Mouse (Mus musculus): ENCODE measurements at regions not wholly inside any gene's neighbourhood (a gene's known extent, or its start where the extent isn't known, plus 50 kb on each side); places are given as distances from the start of the nearest gene placed in this dataset.

DNA sequence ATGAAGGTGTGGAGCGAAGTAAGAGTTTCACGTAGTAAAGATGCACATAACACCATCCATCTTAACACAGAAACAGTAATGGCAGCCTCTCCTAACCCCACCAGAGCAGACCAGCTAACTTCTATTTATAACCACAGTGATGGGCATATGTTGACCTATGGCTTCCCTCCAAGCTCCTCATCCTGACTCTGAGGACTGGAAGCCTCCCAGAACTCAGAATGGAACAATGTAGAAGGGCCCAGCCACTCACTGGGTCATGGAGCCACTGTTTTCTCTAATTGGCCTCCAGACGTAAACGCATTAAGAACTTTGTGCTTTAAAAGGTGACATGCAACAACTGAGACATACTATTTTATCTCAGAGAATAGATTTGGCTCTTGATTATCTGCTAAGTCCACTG lies 77.0 kb downstream of the Irs2 start:
- ATAC-seq = no peak

DNA sequence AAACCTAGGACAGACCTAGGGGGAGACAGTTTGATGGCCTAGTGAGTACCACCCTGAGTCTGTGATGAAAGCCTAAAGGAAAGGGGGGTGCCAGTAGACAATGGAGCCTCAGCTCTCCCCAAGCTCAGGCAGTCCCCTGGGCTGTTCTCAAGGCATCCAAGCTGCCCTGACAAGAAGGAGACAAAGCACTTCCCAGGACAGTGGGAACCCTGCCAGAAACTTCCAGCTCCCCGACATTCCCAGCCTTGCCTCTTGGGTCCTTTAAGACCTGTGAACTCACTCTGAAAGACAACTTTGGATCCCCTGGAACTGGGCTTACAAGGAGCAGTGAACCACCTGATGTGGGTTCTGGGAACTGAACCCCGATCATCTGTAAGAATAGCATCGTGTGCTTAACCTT lies 79.4 kb downstream of the Irs2 start:
- no peak for ATAC-seq

DNA sequence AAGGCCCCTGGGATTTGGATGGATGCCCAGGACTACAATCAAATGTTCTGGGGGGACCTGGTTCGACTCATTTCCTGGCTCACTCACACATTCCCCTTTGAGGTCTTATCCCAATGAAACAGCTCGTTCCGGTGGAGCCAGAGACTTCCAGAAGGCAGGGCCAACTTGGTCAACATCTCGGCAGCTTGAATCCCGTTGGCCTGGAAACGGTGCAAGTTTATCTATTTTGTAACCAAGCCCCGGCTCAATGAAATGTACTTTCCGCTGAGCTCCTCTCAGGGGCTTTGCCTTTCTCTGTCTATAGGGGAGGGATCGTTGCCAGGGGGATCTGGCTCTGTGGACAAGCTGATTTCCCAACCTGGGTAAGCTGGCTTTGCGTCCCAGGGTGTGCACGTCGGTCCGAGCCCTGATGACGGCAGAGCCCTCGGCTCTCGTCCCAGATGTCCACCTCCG lies 79.9 kb downstream of the Irs2 start:
- no peak for ATAC-seq

DNA sequence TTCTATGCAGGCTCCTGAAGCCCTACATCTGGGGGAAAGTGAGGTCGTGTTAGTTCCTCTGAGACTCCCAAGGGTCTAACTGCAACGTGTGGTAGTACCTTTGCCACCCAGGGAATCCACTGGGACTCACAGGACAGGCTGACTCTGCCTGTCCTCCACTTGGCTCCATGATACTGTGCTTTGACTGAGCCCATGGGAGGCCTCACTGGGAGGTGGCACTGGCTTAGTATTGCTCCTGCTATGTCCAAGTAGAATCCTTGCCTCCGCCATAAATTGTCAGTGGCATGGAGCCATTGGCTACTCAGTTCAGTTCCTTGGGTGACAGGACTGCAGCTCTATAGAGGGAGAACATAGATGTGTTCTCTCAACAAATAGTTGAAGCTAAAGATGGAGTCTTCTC lies 81.1 kb downstream of the Irs2 start:
- no peak for ATAC-seq

DNA sequence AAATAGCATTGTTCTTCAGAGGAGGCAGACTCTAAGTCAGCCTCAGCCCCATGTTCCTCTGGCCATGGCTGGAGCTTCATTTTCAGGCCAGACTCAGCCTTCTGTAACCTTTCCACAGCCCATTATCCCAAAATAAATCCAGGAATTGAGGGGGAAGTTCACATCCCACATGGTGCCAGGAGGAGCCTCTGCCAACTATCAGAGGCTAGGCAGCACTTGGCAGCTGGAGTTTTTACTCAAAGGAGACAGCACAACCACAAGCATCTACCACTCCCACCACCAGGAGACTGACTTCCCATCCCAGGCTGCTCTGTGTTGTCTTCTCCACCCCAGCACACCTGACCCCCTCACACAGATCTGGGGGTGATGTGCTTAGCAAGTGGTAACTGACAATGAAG lies 81.7 kb downstream of the Irs2 start:
- no peak for ATAC-seq

DNA sequence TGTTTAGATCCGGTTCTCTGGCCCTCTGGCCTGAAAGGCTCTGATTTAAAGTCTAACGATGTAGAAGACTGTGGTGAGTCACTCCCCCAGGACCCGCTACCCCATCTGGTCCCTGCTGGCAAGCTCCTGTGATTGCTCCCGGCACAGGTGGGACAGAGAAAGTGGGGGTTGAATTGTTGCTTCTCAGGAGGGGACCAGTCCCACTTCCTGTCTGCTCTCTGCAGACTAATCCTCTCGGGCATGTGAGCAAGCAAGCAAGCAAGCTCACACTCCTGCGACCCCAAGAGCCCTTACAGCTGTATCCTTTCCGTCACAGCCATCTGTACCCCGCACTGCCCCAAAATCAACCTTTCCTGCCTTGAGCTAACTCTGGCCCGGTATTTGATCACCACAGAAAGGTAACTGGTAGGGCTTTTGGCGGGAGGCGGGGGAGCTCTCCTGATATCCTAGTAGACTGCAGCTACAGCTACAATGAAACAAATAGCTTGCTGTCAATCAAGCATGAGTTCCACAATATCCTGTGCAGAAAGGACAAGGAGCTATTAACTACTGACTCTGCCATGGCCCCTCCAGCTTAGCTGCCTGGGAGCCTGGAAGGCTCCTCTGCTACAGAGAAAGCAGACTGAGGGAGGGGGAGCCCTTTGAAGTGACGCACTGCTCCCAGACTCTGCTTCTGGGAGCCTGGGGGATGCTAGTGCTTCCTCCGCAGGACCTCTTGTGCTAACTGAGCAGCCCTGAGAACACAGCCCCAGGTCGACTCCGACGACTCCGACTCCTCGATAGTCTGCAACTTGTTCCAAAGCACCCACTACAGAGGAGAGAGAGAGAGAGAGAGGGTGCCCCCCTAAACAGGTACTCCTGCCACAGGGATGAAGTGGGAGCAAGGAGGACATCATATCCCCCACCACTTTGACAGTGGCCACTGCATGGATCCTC lies 82.4 kb downstream of the Irs2 start:
- peak; percentile 30 for ATAC-seq

DNA sequence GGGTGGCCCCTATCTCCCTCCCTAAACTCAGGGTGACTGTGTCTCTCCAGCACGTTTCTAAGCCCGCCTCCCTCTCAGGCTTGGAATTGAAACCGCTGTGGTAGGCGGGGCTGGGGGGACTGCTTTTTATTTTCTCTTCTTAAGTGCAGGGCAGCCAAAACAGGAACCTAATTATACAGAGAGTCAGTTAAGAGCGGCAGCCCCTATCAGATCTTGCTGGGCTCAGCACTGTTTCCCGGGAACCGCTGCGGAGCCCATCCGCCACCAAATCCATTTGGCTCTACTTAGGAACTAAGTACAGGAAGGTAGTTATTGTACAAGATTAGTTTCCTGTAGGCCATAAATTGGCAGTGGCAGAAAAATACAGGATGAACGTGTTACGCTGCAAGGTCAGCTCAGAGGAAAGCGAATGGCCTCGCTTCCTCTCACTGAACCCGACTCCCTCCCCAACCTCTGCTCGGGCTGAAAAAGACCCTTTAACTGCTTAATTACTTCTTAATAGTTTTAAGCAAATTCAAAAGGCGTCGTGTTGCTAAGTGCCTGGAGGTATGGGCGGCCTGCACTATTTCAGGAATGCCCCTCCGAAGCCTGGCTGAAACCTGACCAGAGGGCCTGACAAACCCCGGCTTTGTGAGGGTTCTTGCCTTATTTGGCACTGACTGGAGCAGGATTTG lies 83.6 kb downstream of the Irs2 start:
- ATAC-seq = peak; percentile 74

DNA sequence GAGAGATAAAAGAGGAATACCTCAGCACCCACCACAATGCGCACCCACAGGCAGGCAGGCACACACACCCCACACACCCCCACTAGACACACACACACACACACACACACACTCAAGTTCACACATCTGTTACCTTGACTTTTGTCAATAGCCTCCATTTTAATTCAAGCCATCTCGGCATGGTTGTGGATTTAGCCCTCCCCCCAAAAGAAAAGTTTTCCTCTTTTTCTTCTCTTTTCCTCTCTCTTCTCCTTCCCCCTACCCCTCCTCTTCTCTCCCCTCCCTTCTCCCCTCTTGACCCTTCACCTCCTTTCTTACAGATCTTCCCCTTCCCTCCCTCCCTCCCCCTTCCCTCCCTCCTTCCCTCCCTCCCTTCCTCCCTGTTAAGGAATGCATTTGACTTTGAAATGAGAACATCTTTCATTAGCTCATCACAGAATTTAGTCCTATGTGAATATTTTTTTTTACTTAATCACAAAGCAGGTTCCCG lies 84.2 kb downstream of the Irs2 start:
- no peak for ATAC-seq

DNA sequence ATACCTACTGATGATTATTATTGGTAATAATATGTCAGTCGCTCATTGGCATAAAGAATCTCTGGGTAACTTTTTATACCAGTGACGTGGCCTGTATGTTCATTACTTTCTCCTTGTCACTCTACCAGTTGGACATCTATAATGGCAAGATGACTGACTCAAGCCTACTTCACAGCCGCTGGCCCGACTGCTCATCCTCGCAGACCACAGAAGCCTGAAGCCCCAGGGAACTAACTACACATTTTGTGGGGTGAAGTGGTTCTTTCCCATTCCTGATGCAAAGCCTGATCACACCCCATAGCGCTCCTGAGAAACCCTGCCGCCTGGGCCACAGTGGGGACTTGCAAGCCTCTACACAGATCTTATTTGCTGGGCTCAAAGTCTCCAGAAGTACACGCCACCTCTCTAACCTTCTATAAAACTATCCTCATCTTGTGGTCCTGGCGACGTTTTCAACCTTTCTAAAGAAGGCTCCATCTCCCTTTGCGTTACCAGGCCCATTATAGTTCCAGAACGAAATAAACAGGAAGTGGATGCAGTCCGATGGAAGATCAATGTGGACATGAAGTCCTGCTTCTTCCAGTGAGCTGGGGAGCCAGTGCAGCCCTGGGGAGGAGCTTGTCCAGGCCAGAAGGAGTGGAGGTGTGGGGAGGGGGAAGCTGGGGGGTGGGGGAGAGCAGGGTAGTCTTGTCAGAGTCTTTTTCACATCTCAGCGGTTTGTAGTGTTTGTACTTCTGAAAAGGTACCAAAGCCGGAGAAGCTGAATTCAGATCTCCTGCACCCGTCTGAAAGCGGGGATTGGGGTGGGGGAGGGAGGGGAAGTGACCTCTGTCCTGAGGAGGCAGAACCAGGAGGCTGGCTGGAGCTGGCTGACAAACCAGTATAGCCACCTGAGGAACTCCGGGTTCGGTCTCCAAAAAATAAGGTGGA lies 84.9 kb downstream of the Irs2 start:
- no peak for ATAC-seq

DNA sequence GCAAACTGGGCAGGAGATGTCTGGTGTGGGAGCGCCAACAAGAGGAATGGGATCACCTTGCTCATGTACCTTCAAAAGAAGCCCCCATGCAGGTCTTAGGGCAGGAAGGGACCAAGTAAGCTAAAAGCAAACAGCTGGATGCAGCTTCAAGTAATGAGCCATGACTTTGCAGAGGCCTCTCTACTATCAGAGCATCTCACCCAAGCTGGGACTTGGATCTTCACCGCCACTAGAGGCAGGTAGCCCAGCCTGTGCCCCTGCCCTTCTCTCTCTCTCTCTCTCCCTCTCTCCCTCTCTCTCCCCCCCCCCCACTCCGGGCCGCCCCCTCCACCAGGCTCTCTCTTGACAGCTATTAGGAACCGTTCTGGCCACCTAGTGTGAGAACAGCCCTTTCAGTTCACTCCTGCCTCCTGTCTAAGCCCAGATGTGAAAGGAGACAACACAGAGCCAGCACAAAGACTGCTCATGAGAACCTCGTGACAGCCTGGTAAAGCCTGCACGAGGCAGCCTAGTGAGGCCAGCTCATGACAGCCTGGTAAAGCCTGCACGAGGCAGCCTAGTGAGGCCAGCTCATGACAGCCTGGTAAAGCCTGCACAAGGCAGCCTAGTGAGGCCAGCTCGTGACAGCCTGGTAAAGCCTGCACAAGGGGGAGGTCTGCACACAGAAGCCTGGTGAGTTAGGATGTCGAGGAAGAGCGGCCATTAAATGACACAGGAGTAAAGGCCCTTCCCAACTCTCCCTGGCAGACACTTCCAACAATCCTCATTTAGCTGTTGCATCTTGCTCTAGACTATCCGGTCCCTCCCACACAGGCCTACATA lies 85.8 kb downstream of the Irs2 start:
- no peak for ATAC-seq

DNA sequence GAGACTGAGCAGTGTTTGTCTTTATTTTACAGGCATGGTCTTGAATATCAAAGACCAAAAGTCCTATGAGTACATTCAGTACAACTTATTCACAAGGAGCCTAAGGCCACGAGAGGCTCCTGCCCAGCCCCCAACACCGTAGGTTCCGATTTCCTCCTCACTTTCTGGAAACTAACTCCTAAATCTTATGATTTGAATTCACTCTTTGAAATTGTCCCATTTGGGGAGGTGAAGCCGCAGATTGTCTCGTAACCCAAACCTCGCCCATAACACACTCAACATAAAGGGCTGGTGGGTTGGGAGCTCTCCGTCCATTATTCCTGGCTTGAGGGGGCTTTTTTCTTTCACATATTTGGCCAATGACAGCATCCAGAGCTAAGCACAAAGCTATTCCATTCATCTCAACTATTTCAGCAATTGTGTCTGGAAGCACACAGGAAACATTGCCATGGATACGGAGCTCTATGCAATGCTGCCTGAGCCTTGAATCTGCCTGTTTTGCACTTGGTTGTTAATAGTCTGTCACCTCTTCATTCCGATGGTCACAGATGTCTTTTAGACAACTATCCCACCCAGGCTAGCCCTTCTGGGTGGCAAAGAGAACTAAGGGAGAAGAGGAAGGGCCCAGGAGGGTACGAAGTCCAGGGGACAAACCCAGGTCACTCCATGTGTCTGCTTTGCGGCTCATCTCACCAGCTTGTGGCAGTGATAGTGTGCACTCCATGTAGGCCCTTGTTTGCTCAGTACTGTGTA lies 86.6 kb downstream of the Irs2 start:
- ATAC-seq = no peak

DNA sequence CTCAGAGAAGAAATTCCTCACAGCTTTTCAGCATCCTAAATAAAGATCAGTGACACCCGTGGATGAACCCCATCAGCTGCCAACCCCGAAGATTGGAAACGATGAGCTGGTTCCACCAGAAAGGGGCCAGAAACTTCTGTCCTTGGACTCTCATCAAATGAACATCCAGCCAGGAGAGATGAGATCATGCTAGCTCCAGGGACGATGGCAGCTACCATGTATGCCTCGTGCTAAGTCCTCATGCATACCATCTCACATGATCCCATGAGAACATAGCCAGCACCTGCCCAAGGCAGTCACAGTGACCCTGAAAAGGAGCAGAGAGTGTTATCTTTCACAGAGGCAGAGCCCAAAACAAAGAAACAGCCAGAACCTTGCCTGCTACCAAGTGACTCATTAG lies 88.6 kb downstream of the Irs2 start:
- ATAC-seq = no peak

DNA sequence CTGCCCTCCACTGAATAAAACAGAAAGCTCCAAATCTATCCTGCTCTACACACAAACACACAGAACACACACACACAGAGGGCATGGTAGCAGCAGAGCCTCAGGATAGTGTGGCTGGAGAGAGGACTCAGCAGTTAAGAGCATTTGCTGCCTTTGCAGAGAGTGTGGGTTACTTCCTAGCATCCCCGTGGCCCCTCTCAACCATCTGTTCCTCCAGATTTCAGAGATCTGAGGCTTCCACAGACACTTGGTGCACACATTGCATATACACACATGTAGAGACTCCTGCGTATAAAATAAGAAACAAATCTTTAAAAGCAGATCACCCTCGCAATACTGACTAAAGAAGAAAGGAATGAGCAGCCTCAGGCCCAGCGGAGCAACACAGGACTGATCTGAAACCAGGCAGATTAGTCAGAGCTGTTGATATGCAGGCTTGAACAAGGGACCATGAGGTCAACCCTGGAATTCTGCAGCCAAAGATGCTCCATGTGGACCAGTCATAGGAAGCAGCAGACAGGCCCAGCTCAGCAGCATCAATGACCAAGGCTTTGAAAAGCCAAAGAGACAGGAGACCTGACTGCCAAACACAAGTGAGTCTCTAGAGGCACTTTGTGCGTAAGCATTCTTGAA lies 89.7 kb downstream of the Irs2 start:
- no peak for ATAC-seq

DNA sequence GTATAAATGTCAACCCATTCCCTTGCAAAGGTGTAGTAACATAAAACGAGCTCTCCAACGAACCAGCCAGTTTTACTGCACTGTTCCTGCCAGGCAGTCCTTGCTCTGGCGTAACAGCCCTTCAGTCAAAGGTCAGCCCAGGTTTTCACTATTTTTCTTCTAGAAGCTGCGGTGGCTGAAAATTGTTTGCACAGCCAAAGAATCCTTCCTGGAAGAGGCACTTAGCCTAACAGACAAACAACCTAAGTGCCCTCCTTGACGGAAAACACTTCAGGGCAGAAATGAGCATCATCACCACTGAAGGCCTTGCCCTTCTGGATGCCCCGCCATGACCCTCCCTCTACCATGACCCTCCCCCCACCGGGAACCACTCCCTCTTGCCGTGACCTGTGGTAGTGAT lies 93.6 kb downstream of the Irs2 start:
- ATAC-seq = no peak

DNA sequence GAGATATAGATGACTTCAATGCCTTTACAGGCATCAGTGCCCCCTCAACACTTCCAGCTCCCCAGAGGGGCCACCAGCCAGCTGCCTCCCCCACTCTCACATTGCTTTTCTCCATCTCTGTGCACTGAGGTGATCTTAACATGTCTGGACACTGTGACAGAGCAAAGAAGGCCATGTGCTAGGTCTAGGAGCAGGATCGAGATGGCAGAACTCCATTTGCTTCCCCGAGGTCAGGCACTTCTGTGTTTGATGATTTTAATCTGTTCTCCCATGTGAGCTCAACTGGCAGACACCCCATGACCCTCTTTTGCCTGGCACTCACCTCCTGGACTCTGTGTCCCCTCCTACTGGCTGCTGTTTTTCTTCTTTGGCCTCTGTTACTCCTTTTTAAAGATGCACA lies 95.8 kb downstream of the Irs2 start:
- ATAC-seq = no peak

DNA sequence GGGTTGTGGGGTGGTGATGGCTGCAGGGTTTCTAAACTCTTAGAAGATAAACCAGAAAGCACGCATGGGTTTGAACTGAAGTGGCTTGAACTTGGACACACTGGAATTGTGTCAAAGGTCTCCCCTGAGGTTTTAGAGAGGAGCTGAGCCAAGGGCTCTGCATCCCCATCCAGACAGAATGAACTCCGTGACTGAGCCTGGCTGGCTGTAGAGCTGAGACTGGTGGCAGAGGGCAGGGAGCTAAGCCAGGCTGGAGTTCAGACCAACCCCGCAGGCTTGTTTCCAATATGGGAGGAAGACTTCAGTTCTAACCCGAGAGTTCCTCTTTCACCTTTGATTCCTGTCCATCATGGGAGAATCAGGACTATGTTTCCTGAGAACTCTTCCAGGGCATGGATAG lies 96.9 kb downstream of the Irs2 start:
- ATAC-seq = no peak

DNA sequence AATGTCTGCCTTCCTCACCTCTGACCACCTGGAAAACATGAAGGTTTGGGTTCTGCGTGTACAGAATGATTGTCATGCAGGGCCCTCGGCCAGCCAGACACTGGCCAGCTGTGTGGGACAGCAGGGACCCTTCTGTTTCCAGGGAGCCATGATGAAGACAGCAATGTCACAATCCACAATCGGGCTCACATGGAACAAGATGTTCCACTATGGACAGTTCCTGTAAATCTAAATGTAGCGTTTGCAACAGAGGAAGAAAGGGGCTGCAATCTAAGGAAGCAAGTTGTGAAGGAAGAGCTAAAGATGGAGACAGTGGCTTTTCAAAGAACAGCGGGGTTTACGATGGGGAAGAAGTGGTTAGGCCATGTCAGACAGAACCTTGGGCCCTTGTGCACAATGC lies 97.3 kb downstream of the Irs2 start:
- ATAC-seq = no peak

DNA sequence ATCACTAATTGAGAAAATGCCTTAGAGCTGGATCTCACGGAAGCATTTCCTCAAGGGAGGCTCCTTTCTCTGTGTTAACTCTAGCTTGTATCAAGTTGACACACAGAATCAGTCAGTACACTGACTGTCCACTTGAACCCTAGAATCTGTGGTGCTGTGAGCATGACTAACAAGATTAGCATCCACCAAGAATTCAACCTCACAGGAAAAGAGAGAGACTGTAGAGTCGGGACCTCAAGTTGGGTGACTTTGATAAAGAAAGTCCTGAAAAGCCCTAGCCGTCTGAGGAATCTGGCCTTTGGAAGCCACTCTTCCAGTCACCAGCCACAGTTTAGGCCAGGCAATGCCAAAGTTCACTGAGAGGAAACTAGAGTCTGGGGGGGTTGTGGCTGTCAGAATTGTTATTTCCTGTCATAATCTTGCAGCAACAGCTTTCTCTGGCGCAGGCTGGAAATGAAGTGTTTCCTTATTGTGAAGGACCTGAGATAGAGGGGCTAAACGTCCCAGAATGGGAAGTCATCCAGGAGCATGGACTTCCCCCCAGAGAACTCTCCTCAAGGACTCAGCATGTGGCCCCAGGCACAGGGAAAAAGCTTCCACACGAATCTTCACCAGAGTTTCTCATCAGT lies 97.9 kb downstream of the Irs2 start:
- ATAC-seq = no peak

DNA sequence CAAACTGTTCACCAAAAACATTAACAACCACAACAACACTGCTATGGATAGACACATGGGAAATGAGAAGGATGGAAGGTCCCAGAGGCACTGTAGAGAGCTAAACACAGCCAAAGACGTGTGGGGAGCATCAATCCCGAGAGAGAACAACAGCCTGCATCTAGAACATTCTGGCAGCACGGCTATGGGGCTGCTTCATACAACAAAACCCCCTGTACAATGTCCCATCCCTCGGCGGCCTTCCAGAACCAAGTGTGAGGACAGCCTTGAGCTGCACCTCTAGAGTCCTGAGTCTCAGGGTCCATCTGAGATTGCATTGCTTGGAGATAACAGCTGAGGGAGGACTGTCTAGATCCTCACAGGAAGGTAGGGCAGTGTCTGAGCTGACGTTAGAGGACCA lies 99.1 kb downstream of the Irs2 start:
- ATAC-seq = no peak

DNA sequence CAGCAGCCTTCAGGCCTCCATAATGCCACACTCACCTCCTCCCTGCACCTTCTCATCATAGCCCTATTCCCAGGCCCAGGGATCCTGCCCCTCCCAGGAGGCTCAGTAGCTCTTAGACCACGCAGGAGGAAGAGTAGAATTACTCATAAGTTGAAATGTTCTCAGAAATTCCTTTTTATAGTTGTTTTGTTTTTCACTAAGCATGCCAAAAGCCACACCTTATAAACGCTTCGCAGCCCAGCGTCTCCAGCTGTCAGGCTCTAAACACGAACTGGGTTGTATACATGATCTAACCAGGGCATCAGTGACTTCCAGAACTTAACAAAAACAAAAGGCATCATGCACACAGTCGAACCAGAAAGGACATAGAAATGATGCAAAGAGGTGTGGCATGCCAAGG lies 101.9 kb downstream of the Irs2 start:
- no peak for ATAC-seq
